Mouse (Mus musculus) forebrain, embryonic 10.5 days (tissue): Measurements from ENCODE around the gene Kremen1. TPM values are rescaled to one million over a fixed set of nuclear protein-coding genes. Genes with fewer than 3 reads are reported as not detected.
A peak's percentile ranks its signal among the peaks of the same experiment; 100 is the strongest.

Experiments used
- DNase-seq: peaks from one replicate; pipeline ENCODE4 v3.0.0-alpha.2; 2017; ENCODE audit warnings: low spot score; ENCODE audit errors: extremely low spot score
- H3K27ac ChIP-seq: fragments of 300-500 bp; sonication (generic); 2 replicates; pipeline ENCODE4 v1.5.1; 2016; ENCODE audit warnings: mild to moderate bottlenecking
- H3K27me3 ChIP-seq: fragments of 300-500 bp; sonication (generic); 2 replicates; pipeline ENCODE4 v1.6.1; 2016; ENCODE audit warnings: mild to moderate bottlenecking; ENCODE audit not compliant: poor library complexity, severe bottlenecking
- H3K36me3 ChIP-seq: fragments of 300-500 bp; sonication (generic); replicated peaks from 2 replicates; pipeline ENCODE4 v1.6.1; 2016; ENCODE audit warnings: mild to moderate bottlenecking, moderate library complexity
- H3K4me1 ChIP-seq: fragments of 300-500 bp; sonication (generic); 2 replicates; pipeline ENCODE4 v1.6.1; 2016
- H3K4me3 ChIP-seq: fragments of 300-500 bp; sonication (generic); 2 replicates; pipeline ENCODE4 v1.5.1; 2016; ENCODE audit warnings: mild to moderate bottlenecking, moderate library complexity
- H3K9me3 ChIP-seq: fragments of 300-500 bp; sonication (generic); 2 replicates; pipeline ENCODE4 v1.6.1; 2016; ENCODE audit warnings: mild to moderate bottlenecking, moderate library complexity
- WGBS: fragments of 180-500 bp; shearing (Covaris S2); methylation state at CpG from one replicate; pipeline ENCODE4 v1.1.7; 2016; 5-methylcytosine and 5-hydroxymethylcytosine counted together
- polyA plus RNA-seq: library from polyadenylated mRNA; unstranded; fragments of >200 nt; fragmentation: Nextera tagmentation; extraction: Ambion mirVana; gene quantifications from 2 replicates; pipeline ENCODE4 v1.2.1, GENCODE M21; 2016

Kremen1 gene
- polyA plus RNA-seq, 1 experiment from 2014 or later: 11.4 TPM

- H3K4me3 ChIP-seq: peak overlapping the region; percentile 73
- H3K9me3 ChIP-seq: no peaks in the 10 kb centered on the region
- no peak for DNase-seq
- WGBS: 12% methylated on average over 4 of the region's 4 CpGs
- H3K36me3 ChIP-seq: no peaks in the 10 kb centered on the region
- H3K4me1 ChIP-seq: peaks cover 70% of the 10 kb centered on the region
- peak overlapping the region; percentile 90 for H3K27ac ChIP-seq
- peaks cover 47% of the 10 kb centered on the region for H3K27me3 ChIP-seq
Observed at GRCm38 (mm10) chr11:5151247-5151630, 110.1 kb downstream of the Kremen1 start.

GRCm38 (mm10) chr11:5150416-5151246, 110.7 kb downstream of the Kremen1 start:
- Histone ChIP-seq H3K27ac (peak overlapping the region; percentile 90), H3K9me3 (no peaks in the 10 kb centered on the region), H3K27me3 (peaks cover 47% of the 10 kb centered on the region), H3K4me1 (peaks cover 71% of the 10 kb centered on the region), H3K4me3 (peak overlapping the region; percentile 73), H3K36me3 (0 out of 2 replicates have a peak, but pooled peaks cover 2% of the 10 kb centered on the region)
- DNase-seq: peak; percentile 56
- WGBS: 50% methylated on average over 9 of the region's 9 CpGs

GRCm38 (mm10) chr11:5149955-5150354, 111.4 kb downstream of the Kremen1 start:
- H3K27me3 ChIP-seq: peaks cover 42% of the 10 kb centered on the region
- no peak for DNase-seq
- H3K4me1 ChIP-seq: peaks cover 67% of the 10 kb centered on the region

GRCm38 (mm10) chr11:5149249-5149648, 112.1 kb downstream of the Kremen1 start:
- 24% methylated on average over 7 of the region's 7 CpGs for WGBS

More at GRCm38 (mm10) chr11:5149955-5150354, 111.4 kb downstream of the Kremen1 start:
- peak overlapping the region; percentile 21; the same call in 1 of the 2 replicates for H3K4me3 ChIP-seq
- 68% methylated on average over 9 of the region's 9 CpGs for WGBS
- 0 out of 2 replicates have a peak, but pooled peaks cover 6% of the 10 kb centered on the region for H3K36me3 ChIP-seq
- no peaks in the 10 kb centered on the region for H3K9me3 ChIP-seq
- H3K27ac ChIP-seq: peak overlapping the region; percentile 76

GRCm38 (mm10) chr11:5145600-5145999, 115.8 kb downstream of the Kremen1 start:
- Histone ChIP-seq H3K9me3 (no peaks in the 10 kb centered on the region), H3K27me3 (peaks cover 10% of the 10 kb centered on the region), H3K4me1 (peaks cover 45% of the 10 kb centered on the region), H3K27ac (peak overlapping the region; percentile 27), H3K36me3 (peaks cover 16% of the 10 kb centered on the region), H3K4me3 (no peak overlapping the region)
- no peak for DNase-seq
- 75% methylated on average over 3 of the region's 3 CpGs for WGBS

More at GRCm38 (mm10) chr11:5149249-5149648, 112.1 kb downstream of the Kremen1 start:
- DNase-seq: no peak
- peaks cover 38% of the 10 kb centered on the region for H3K27me3 ChIP-seq
- no peaks in the 10 kb centered on the region for H3K9me3 ChIP-seq
- peaks cover 63% of the 10 kb centered on the region for H3K4me1 ChIP-seq
- H3K4me3 ChIP-seq: peak overlapping the region; percentile 21; the same call in 1 of the 2 replicates
- H3K36me3 ChIP-seq: peaks cover 9% of the 10 kb centered on the region
- peak overlapping the region; percentile 76 for H3K27ac ChIP-seq

- no peak for DNase-seq
- no peaks in the 10 kb centered on the region for H3K9me3 ChIP-seq
- H3K27ac ChIP-seq: no peak overlapping the region
- H3K4me1 ChIP-seq: peaks cover 20% of the 10 kb centered on the region
- H3K4me3 ChIP-seq: no peak overlapping the region
- 88% methylated on average over 2 of the region's 2 CpGs for WGBS
- no peaks in the 10 kb centered on the region for H3K27me3 ChIP-seq
- peaks cover 35% of the 10 kb centered on the region for H3K36me3 ChIP-seq
Observed at GRCm38 (mm10) chr11:5141965-5142364, 119.4 kb downstream of the Kremen1 start.

Other genes starting within 250 kb of the Kremen1 start
- 0.60 and 0.77 TPM in 2 replicates for gene Rasl10a, start 203.4 kb downstream of the Kremen1 start, polyA plus RNA-seq
- 20.0 and 20.9 TPM in 2 replicates for gene Gas2l1, start 196.2 kb downstream of the Kremen1 start, polyA plus RNA-seq
- gene Rhbdd3, start 162.6 kb downstream of the Kremen1 start, polyA plus RNA-seq: 29.7 and 31.6 TPM in 2 replicates
- 896 and 966 TPM in 2 replicates for gene Ewsr1, start 162.3 kb downstream of the Kremen1 start, polyA plus RNA-seq
- gene Emid1, start 109.3 kb downstream of the Kremen1 start, polyA plus RNA-seq: 29.0 and 31.3 TPM in 2 replicates
- gene Znrf3, start 183.3 kb upstream of the Kremen1 start, polyA plus RNA-seq: 11.1 and 11.9 TPM in 2 replicates